Mouse (Mus musculus): ENCODE data around the gene Fam53b. TPM values are rescaled to one million over a fixed set of nuclear protein-coding genes. Genes with fewer than 3 reads are reported as not detected.

Fam53b gene
- polyA plus RNA-seq, 1 experiment: 51.4 TPM

DNA sequence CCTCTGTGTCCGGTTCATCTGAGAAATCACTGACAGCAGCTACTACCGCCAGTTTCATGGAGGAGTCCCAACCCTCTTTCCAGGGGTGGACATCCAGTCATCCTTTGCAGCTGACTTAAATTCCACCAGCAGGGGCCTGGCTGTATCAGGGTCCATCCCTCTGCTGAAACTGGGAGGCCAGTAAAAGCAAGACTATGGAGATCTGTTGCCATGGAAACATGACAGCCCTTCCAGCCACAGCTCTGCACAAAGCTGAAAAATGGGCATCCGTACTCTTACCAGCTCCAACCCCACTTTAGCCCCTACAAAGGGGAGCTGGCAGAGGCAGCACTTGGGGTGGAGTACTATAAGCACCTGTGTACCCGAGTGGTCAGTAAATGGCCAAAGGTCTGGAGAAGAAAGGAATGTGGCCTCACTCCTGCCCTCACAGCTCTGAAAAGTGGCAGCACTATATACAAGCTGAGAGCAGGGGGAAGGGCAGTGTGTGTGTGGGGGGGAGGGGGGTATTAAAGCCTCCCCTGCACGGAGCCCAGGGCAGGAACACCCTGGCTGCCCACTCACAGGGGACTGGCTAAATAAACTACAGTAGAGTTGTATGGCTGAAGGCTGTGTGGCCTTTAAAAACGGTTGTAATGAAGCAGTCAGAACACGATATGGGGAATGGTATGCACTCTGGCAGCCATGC, 32.4 kb downstream of the Fam53b start:
- H3K27ac ChIP-seq (ENCODE audit: control insufficient read depth, insufficient read depth, low read depth, low read length, poor library complexity): no peak overlapping the region
- no peak overlapping the region for H3K4me3 ChIP-seq (replicated peaks; ENCODE audit: control insufficient read depth, low read depth, low read length)
- H3K4me1 ChIP-seq (ENCODE audit: control insufficient read depth, insufficient read depth, low read length): peaks cover 2% of the 10 kb centered on the region; the same call in 1 of the 2 replicates
- 85% methylated on average over 7 of the region's 7 CpGs for WGBS
- no peak for TF ChIP-seq CTCF (IDR thresholded peaks at IDR 0.05; ENCODE audit: control insufficient read depth, insufficient read depth, low read length)
- TF ChIP-seq POLR2A (IDR thresholded peaks at IDR 0.05; ENCODE audit: borderline replicate concordance, control insufficient read depth, low read depth, low read length): no peak

DNA sequence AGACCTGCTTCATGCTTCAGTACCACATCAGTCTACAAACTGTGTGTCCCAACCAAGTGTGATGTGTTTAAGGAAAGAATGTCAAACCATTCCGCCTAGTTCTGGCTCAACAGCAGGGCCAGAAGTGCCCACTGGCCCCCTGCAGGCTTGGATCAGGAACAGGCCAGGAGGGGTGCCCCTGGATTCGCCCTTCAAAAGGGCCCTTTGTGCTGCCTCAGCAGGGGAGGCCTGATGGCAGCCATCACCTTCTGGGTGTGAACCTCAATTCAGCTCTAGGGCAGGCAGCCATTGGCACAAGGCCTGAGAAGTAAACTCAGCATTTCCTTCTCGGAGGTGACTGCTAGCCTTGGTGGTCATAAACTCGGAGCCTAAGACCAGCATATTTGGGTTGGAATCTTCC, 33.1 kb downstream of the Fam53b start:
- Histone ChIP-seq H3K27ac (ENCODE audit: control insufficient read depth, insufficient read depth, low read depth, low read length, poor library complexity) (no peak overlapping the region), H3K4me1 (ENCODE audit: control insufficient read depth, insufficient read depth, low read length) (peaks cover 2% of the 10 kb centered on the region; the same call in 1 of the 2 replicates), H3K4me3 (replicated peaks; ENCODE audit: control insufficient read depth, low read depth, low read length) (no peak overlapping the region)
- WGBS: 70% methylated on average over 4 of the region's 4 CpGs
- TF ChIP-seq POLR2A (IDR thresholded peaks at IDR 0.05; ENCODE audit: borderline replicate concordance, control insufficient read depth, low read depth, low read length) (no peak), CTCF (IDR thresholded peaks at IDR 0.05; ENCODE audit: control insufficient read depth, insufficient read depth, low read length) (no peak)

DNA sequence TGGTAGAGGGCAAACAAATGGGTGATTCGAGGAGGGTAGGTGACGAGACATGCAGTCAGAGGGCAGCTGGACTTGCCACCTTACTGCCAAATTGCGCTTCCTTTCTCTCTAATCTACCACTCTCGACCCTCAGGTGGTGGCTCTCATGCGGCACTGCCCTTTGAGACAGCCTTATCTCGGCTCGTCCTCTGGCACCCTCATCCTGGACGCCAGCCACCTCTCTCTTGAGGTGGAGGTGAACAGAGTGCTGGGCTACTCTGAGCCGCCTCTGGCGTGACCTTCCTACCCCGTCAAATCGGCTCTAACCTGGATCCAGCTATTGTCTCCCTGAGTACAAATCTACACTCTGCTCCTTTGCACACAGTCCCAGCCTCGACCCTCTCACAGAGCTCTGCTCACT, 35.1 kb downstream of the Fam53b start:
- peak overlapping the region; percentile 93 for H3K27ac ChIP-seq (ENCODE audit: control insufficient read depth, insufficient read depth, low read depth, low read length, poor library complexity)
- H3K4me3 ChIP-seq (replicated peaks; ENCODE audit: control insufficient read depth, low read depth, low read length): no peak overlapping the region
- WGBS: 67% methylated on average over 13 of the region's 13 CpGs
- TF ChIP-seq POLR2A (IDR thresholded peaks at IDR 0.05; ENCODE audit: borderline replicate concordance, control insufficient read depth, low read depth, low read length) (no peak), CTCF (IDR thresholded peaks at IDR 0.05; ENCODE audit: control insufficient read depth, insufficient read depth, low read length) (no peak)
- H3K4me1 ChIP-seq (ENCODE audit: control insufficient read depth, insufficient read depth, low read length): peaks cover 2% of the 10 kb centered on the region; the same call in 1 of the 2 replicates

GRCm38 (mm10) chr7:132777728-132778453, 35.8 kb downstream of the Fam53b start:
- no peak overlapping the region for H3K4me3 ChIP-seq (replicated peaks; ENCODE audit: control insufficient read depth, low read depth, low read length)
- H3K4me1 ChIP-seq (ENCODE audit: control insufficient read depth, insufficient read depth, low read length): peaks cover 3% of the 10 kb centered on the region; the same call in 1 of the 2 replicates
- 54% methylated on average over 1 of the region's 1 CpGs for WGBS
- TF ChIP-seq POLR2A (IDR thresholded peaks at IDR 0.05; ENCODE audit: borderline replicate concordance, control insufficient read depth, low read depth, low read length): no peak
- TF ChIP-seq CTCF (IDR thresholded peaks at IDR 0.05; ENCODE audit: control insufficient read depth, insufficient read depth, low read length): no peak
- H3K27ac ChIP-seq (ENCODE audit: control insufficient read depth, insufficient read depth, low read depth, low read length, poor library complexity): peak overlapping the region; percentile 93

GRCm38 (mm10) chr7:132777117-132777516, 36.6 kb downstream of the Fam53b start:
- 72% methylated on average over 7 of the region's 7 CpGs for WGBS
- Histone ChIP-seq H3K4me3 (replicated peaks; ENCODE audit: control insufficient read depth, low read depth, low read length) (no peak overlapping the region), H3K4me1 (ENCODE audit: control insufficient read depth, insufficient read depth, low read length) (peaks cover 3% of the 10 kb centered on the region; the same call in 1 of the 2 replicates), H3K27ac (ENCODE audit: control insufficient read depth, insufficient read depth, low read depth, low read length, poor library complexity) (peak overlapping the region; percentile 93)
- TF ChIP-seq CTCF (IDR thresholded peaks at IDR 0.05; ENCODE audit: control insufficient read depth, insufficient read depth, low read length) (no peak), POLR2A (IDR thresholded peaks at IDR 0.05; ENCODE audit: borderline replicate concordance, control insufficient read depth, low read depth, low read length) (no peak)

DNA sequence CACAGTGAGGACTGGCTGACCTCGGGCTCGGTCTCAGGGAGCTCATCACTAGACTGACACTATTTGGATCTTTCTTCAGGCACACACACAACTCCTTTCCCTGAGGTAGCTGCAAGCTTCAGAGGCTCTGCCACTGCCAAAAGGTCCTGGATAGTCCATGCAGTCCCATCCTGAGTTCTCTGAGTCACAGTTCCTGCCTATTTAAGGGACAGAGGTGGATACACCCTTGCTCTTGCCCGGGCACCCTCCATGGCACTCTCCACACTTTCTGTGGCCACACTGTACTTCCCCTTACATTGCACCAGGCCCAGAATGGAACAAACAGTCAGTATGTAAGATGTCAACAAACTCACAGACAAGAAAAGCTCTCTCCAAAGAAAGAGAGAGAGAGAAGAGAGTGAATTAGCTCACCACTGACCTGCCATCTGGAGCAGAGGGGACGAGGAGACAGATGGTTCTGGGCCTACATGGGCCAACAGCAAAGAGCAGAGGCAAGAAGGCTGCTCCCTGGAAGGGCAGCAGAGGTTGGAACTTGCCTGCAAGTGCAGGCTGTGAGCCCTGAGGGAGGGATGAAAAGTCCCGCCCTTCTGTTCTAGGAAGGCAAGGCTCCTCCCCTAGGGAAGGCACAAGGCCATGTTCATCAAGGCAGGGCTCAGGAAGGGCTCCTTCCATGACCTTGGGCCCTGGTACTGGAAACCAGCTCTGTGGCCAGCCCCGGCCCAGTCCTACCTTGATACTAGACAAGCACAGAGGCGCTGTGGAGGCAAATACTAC, 37.2 kb downstream of the Fam53b start:
- peak; percentile 86 for TF ChIP-seq POLR2A (IDR thresholded peaks at IDR 0.05; ENCODE audit: borderline replicate concordance, control insufficient read depth, low read depth, low read length)
- TF ChIP-seq CTCF (IDR thresholded peaks at IDR 0.05; ENCODE audit: control insufficient read depth, insufficient read depth, low read length): no peak
- Histone ChIP-seq H3K4me3 (replicated peaks; ENCODE audit: control insufficient read depth, low read depth, low read length) (peak overlapping the region; percentile 73), H3K4me1 (ENCODE audit: control insufficient read depth, insufficient read depth, low read length) (peaks cover 3% of the 10 kb centered on the region; the same call in 1 of the 2 replicates), H3K27ac (ENCODE audit: control insufficient read depth, insufficient read depth, low read depth, low read length, poor library complexity) (peak overlapping the region; percentile 20)
- WGBS: 62% methylated on average over 7 of the region's 7 CpGs

GRCm38 (mm10) chr7:132775922-132776321, 37.8 kb downstream of the Fam53b start:
- Histone ChIP-seq H3K4me1 (ENCODE audit: control insufficient read depth, insufficient read depth, low read length) (peaks cover 3% of the 10 kb centered on the region; the same call in 1 of the 2 replicates), H3K4me3 (replicated peaks; ENCODE audit: control insufficient read depth, low read depth, low read length) (peak overlapping the region; percentile 73), H3K27ac (ENCODE audit: control insufficient read depth, insufficient read depth, low read depth, low read length, poor library complexity) (peak overlapping the region; percentile 58)
- no peak for TF ChIP-seq CTCF (IDR thresholded peaks at IDR 0.05; ENCODE audit: control insufficient read depth, insufficient read depth, low read length)
- no peak for TF ChIP-seq POLR2A (IDR thresholded peaks at IDR 0.05; ENCODE audit: borderline replicate concordance, control insufficient read depth, low read depth, low read length)
- WGBS: 77% methylated on average over 10 of the region's 10 CpGs

GRCm38 (mm10) chr7:132775333-132775732, 38.4 kb downstream of the Fam53b start:
- peak overlapping the region; percentile 73 for H3K4me3 ChIP-seq (replicated peaks; ENCODE audit: control insufficient read depth, low read depth, low read length)
- TF ChIP-seq POLR2A (IDR thresholded peaks at IDR 0.05; ENCODE audit: borderline replicate concordance, control insufficient read depth, low read depth, low read length) (no peak), CTCF (IDR thresholded peaks at IDR 0.05; ENCODE audit: control insufficient read depth, insufficient read depth, low read length) (no peak)
- peaks cover 3% of the 10 kb centered on the region; the same call in 1 of the 2 replicates for H3K4me1 ChIP-seq (ENCODE audit: control insufficient read depth, insufficient read depth, low read length)
- 83% methylated on average over 5 of the region's 5 CpGs for WGBS
- peak overlapping the region; percentile 58 for H3K27ac ChIP-seq (ENCODE audit: control insufficient read depth, insufficient read depth, low read depth, low read length, poor library complexity)
